Mouse (Mus musculus): ENCODE measurements around the gene Lamtor3. TPM values are rescaled to one million over a fixed set of nuclear protein-coding genes. Genes with fewer than 3 reads are reported as not detected.
"Not testable (repeated sequence)": the region's sequence is repeated elsewhere in the genome, so short reads cannot be mapped to it uniquely, and the experiment has no call there.

The Lamtor3 gene
- total RNA-seq, 2 experiments from 2014 or later: 66.5 to 70.6 TPM

DNA sequence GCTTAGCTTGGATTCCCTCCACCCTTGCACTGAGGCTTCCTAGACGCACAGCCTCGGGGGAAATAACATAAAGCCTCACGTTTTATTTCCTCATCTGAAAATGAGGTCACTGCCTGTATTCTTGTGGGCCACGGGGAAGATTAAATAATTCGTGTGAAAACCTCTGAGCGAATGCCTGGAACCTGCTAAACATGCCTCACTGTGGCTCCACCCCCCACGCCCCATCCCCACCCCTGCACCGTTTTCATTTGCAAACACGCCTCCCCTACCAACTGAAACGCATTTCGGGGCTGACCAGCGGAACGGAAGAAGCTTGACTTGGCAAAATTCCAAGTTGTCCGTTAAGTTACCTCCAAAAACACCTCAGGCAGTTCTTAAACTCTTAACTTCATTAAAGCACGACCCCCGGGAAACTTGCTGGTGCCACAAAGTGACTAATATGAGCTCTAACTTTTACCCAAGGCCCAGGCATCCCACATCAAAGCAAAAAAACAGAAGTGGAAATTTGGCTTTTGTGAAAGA is 37.3 kb downstream of the Lamtor3 start:
- intact Hi-C loops (cut with DNase I): no loop called here
- no peak for DNase-seq (ENCODE audit: low spot score in 2 of 2)

DNA sequence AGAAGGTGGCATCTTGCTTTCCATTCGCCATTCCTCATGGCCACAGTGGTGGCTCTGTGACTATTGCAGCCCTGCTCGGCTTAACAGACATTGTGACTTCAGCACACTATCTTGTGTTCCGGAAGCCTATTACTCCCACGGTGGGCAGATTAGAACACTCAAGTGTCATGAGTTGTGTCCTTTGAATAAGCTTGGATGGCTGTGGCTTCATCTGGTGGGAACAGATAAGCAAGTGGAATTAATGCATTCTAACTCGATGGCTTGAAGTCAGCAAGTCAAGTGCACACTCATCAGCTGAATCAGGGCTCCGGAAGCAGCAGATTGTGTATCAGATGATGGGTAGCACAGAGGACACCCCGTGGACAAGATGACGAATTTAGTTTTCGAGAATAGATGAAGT is 39.6 kb downstream of the Lamtor3 start:
- intact Hi-C loops (cut with DNase I): no loop called here

DNA sequence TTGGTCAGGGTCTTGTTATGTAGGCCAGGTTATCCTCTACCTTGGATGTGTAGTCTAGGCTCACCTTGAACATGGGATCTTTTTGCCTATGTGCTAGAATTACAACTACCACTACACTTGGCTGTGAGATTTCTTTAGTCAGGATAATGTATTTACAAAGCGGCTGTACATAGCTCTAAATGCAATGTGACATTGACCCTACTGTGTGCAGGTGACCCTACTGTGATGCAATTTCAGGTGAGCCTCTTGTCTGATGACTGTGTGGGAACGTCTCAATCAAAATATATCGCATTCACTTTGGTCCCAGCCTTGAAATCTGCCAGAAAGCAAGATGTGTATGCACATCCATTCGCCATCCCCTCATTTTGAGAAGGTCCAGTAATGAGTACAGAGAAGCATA is 40.0 kb downstream of the Lamtor3 start:
- intact Hi-C loops (cut with DNase I): no loop called here
- DNase-seq (ENCODE audit: low spot score in 2 of 2): no peak

More for the DNA sequence above, 39.6 kb downstream of the Lamtor3 start:
- no peak for DNase-seq (ENCODE audit: low spot score in 2 of 2)

DNA sequence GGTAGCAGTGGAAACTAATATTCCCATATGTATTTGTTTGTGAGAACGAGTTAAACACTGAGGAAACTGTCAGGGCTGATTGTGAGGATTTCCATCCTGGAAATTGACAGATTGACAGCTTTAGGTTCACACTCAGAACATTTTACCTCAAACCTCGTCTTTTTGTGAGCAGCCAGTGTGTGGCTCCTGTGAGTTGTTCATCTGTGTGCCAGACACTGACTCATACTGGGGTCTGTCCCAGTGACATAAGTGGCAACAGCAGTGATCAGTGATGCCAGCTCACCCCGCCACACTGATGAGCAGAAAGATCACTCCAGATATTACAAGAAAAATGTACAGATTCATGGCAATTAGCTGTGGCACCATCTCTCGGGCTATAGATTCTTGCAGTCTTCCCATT is 41.1 kb downstream of the Lamtor3 start:
- intact Hi-C loops (cut with DNase I): no loop called here
- no peak for DNase-seq (ENCODE audit: low spot score in 2 of 2)

DNA sequence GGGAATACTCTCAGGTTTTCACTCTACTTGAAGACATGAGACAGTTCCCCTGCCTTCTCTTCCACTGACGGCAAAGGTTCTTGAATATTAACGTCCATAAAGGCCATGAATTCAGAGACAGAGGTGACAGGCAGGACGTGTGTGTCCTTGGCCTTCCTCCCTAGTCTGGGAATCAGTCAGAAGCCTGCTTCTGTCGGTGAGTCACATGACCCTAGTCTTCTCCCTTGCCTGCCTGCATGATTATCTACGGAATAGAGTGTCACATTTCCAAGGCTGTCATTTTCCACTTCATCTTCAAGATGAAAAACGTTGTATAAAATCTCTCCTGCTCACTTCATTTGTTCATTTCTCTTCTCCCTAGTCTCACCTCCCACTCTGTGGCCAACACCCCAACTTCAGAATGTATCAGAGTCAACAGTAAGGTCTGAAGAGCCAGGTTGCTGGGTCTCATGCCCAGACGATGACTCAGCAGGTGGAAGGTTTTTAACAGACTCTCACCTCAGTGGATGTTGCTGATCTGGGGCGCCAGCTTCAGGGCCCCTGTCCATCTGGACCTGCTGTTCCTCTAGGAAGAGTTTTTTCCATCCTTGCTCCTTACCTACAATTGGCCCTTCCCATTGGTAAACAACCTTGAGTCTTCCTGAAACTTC is 43.6 kb downstream of the Lamtor3 start:
- intact Hi-C loops (cut with DNase I): no loop called here
- DNase-seq (ENCODE audit: low spot score in 2 of 2): no peak

DNA sequence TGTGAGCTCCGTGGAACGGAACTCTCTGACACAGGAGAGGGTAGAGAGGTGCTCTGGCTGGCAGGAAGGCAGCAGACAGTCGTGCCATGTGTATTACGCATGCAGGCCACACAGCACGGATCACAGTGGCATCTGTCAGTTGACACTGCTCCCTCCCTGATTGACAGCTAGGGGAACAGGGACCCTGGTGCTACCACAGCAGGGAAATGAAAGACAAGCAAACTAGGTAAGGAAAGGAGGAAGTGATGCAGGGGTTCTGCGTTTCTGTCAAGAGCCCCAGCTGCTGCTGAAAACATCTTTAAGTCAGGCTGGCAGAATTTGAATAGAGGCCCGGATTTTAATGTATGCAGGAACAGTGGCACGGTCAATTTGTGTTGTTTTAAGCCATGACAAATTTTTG is 45.2 kb downstream of the Lamtor3 start:
- intact Hi-C loops (cut with DNase I): no loop called here
- DNase-seq (ENCODE audit: low spot score in 2 of 2): no peak

DNA sequence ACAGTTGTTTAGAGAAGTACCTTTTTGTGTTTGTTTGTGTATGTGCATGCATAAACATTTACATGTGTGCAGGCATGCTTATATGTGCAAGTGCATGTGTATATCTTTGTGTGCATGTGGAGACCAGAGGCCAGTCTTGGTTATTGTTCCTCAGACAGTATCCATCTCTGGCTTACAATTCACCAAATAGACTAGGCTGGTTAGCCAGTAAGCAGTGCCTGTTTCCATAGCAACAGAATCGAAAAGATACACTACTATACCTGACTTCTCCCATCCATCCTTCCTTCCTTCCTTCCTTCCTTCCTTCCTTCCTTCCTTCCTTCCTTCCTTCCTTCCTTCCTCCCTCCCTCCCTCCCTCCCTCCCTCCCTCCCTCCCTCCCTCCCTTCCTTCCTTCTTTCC is 45.7 kb downstream of the Lamtor3 start:
- DNase-seq (ENCODE audit: low spot score in 2 of 2); intact Hi-C loops (cut with DNase I): not testable (repeated sequence)

DNA sequence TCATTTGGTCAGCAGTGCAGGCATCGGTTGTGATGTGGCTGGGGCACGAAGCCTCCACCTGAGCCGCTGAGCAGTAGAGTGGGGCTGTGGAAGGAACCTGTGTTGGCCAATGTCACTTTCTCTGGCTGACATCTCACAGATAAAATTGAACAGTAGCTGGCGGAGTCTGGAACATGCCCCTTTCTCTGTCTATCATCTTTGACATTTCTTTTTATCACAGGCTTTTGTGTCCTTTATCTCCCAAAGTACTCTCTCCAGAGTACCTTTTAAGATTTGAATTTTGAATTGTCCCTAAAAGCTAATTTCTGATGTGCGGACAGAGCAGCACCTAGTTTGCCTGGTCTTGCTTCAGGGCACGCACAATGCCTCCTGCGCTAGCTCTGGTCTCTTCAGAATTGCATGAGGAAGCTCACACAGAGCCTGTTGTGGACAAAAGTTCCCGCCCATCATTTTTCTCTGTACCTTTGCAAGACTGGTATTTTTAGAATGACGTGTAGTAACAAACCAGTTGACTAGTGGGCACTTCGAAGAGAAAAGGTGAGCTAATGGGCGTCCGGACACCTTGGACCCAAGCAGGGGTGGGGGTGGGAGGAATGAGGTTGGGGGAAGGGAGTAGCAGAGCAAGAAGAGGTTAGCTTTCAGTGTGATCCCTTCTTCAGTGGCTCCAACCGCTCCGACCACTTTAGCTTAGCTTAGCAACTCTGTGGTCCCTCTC is 50.0 kb downstream of the Lamtor3 start:
- no peak for DNase-seq (ENCODE audit: low spot score in 2 of 2)
- intact Hi-C loops (cut with DNase I): no loop called here

DNA sequence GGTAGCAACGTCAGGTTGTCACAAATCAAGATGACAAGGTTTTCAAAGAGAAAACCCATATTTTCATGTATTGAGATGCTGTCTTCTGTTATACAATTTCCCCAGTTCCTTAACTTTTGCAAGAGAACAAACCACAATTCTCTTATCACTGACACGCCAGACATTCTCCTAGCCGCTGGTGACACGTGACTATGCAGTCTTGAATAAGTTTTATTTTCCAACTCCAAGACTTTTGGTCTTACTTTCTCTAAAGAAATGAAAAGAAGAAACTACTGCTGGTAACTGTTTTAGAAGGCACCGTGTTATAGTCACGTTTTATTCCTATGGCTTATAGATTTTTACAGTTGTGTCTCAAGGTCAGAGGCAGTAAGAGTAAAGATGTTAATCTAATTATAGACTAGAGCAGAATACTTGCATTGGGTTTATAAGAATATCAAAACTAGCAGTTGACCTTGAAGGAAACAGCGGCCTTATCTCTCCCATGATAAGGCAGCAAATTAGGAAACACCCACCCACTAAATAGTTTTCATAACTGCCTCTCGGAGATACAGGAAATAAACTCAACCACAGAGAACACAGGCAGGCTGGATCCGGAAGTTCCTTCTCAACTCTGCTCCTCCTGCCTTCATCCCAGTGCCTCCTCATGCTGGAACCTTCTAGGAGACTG is 50.6 kb downstream of the Lamtor3 start:
- no peak for DNase-seq (ENCODE audit: low spot score in 2 of 2)
- intact Hi-C loops (cut with DNase I): no loop called here

DNA sequence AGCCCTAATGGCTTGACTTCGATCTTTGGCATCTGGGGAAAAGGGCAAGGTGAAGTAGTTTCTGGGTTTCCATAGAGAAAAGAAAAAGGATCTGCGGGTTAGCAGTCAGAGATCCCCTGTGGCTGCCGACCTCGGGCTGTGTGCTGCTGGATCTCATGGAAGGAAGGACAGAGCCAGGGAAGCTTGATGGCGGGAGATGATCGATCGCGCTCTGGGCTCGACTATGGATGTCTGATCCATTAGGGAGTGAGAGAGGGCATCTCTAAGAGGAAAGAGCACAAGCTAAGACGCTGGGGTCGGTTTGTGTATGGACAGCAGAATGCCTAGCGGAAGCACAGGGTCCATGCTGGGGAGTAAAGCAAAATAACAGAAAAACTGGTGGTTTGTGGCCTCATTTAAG is 51.6 kb downstream of the Lamtor3 start:
- DNase-seq (ENCODE audit: low spot score in 2 of 2): no peak

DNA sequence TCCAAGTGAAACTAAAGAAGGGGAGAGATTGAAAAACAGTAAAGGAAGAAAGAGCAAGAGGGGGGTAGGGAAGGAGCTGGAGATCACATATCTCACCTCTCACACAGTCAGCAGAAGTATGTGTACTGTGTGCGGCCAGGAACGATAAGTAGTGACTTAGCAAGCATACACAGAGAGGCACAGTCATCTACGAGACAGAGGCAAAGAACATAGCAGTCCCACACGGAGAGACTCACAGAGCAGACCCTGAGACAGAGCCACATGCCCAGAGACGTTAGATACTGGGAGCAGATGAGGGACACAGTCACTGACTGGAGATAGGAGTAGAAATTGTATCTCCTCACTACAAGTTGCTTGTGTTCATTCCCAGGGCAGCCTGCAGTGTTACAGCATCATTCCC is 53.9 kb downstream of the Lamtor3 start:
- intact Hi-C loops (cut with DNase I): no loop called here
- no peak for DNase-seq (ENCODE audit: low spot score in 2 of 2)

More for the DNA sequence above, 51.6 kb downstream of the Lamtor3 start:
- intact Hi-C loops (cut with DNase I): no loop called here

DNA sequence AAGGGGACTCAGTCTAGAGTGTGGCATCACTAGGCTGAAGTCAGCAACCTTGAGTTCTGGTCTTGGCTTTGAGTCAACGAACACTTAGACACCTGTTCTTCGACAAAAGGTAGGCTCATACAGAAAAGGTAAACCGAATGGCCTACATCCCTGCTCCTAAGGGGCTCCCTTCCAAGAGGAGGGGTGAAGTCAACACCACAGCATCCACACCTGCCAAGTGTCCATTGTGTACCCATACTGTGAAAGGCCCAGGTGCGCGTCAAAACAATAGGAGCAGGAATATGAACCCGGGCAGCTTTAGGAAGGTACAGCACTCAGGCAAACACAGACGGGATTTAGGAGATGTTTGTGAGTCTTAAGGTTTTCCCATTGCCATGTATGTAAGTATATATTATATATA is 54.7 kb downstream of the Lamtor3 start:
- no peak for DNase-seq (ENCODE audit: low spot score in 2 of 2)
- intact Hi-C loops (cut with DNase I): no loop called here

DNA sequence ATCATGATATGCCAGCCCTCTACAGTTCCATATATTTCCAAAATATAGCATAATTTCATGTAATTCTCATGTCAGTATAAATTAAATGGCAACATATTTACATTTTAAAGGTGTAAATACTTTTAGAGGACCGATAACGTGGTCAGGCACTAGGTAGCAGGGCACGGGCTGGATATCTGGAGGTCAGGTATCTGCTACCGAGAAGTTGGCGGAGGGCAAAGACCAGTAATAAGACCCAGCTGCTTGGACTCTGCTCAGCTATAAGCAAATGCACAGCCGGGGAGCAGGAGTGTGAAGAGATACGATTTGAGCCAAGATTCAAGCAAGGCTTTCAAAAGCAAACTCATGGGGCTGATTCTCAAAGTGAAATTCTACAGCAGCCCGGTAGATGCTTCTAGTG is 56.0 kb downstream of the Lamtor3 start:
- DNase-seq (ENCODE audit: low spot score in 2 of 2): no peak
- intact Hi-C loops (cut with DNase I): no loop called here

DNA sequence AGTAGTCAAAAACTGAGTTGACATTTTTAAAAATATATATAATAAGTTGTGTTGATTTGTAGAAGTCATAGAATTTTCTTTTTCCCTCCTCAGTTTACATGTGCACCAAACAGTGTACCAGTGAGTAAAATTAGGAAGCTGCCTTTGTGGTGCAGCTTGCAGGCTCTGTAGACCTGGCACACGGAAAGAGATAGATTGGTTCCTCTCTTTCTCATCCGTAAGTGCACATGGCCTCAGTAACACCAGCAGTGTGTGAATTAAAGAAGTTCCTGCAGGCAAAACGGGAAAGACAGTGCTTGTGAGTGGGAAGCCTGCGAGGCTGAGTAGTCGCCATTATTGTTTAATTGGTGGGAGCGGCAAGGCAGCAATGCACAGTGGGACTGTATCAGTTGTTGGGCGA is 57.1 kb downstream of the Lamtor3 start:
- intact Hi-C loops (cut with DNase I): no loop called here
- DNase-seq (ENCODE audit: low spot score in 2 of 2): no peak

DNA sequence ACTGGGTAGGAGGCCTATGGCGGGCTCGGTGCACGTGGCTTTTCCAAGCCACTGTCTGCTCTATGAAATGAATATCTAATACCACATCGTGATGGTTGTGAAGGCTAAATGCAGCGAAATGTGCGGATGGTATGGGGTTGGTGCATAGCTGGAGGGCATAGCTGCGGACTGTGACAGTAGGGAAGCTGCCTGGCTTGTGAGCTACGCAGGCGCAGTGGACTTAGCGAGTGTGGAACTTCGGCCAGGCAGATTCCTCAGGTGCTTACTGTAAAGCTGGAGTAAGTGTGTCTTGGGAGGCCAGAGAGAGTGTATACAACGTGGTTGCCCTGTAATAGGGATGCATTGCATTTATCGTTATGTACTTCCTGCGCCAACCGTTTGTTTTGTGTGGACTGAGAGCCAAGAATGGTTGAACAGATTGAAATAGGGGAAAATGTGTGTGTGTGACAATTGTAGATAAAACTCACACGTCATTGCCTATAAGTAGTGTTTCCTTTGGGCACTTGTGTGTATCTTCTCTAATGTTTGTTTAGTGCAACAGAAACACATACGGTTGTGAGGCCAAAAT is 57.6 kb downstream of the Lamtor3 start:
- no peak for DNase-seq (ENCODE audit: low spot score in 2 of 2)
- intact Hi-C loops (cut with DNase I): no loop called here

DNA sequence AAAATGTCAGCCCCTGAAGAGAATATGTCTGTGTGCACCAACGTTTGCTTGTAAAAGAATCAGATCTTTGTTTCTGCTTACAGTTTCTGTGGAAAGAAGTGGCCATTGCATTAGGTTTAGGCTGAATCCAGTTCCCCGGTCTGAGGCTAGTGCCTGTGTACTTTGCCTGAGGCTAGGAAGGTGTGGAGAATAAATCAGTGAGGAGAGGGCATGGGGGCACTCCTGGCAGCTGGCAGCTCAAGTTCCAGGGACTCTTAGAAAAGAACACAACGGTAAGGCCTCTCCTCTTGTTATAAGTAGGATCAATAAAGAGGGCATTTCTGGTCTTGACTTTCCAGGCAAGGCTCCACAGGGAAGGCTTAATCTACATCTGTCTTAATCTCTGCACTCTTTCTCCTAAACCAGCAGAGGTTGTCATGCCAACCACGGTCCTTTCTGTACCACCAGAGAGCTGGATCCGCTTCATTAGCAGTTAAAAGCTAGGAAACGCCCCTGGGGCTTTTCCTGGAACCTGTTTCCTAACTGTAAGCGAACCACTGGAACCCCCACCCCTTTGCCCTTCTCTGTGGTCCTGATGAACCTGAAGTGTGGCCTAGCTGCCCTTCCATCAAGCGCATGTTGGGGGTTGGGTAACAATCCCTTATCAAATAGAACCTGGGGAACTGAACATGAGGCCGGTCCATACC is 58.8 kb downstream of the Lamtor3 start:
- no peak for DNase-seq (ENCODE audit: low spot score in 2 of 2)
- intact Hi-C loops (cut with DNase I): no loop called here

DNA sequence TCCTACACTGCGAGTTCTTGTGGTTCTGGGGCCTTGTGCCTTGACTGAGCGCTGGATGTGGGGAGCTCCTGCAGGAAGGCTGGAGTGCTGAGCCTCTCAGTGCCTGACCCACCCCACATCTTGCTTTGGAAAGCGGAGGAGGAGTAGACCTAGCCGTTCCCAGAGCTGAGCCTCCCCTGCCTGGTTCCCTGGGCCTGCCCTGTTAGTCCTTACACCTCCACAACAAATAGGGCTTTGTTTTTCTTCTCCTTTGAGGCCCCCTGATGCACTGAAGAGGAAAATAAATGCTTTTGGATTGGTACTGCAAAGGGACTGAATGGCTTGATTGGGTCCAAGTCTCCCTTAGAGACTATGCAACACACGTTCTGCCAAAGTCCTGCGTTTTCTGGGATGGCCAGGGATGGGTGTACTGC is 59.3 kb downstream of the Lamtor3 start:
- intact Hi-C loops (cut with DNase I): no loop called here
- no peak for DNase-seq (ENCODE audit: low spot score in 2 of 2)

DNA sequence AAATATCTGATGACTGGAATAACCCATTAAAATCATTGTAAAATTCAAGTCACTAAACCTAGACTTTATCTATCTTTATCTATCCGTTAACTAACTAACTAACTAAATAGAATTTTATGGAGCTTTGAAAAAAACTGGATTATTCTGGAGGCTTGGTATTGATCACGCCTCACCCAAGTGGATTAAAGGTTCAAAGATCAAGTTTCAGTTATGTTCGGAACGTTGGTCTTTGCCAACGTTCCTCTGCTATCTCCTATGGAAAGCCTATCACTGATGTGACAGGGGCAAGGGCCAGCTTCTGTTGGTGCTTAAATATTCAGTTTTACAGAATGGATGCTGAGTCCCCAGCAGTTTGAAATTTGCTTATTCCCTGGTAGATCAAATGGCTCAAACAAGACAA is 59.9 kb downstream of the Lamtor3 start:
- no peak for DNase-seq (ENCODE audit: low spot score in 2 of 2)
- intact Hi-C loops (cut with DNase I): no loop called here

Data from left cerebral cortex, postnatal 36 days (tissue).